Mouse (Mus musculus) hindbrain, embryonic 15.5 days (tissue): Measurements from ENCODE around the gene Ap1g1. TPM values are rescaled to one million over a fixed set of nuclear protein-coding genes. Genes with fewer than 3 reads are reported as not detected.

ENCODE experiments used
- ATAC-seq: fragments of 200-750 bp; cut with Nextera tagmentation; 2 replicates; pipeline ENCODE4 v1.8.0; 2017; ENCODE audit warnings: low read depth, moderate number of reproducible peaks, moderate TSS enrichment; ENCODE audit not compliant: low FRiP score
- H3K27ac ChIP-seq: fragments of 300-500 bp; sonication (generic); replicated peaks from 2 replicates; pipeline ENCODE4 v1.5.1; 2015; ENCODE audit warnings: mild to moderate bottlenecking, inconsistent platforms
- H3K27me3 ChIP-seq: fragments of 300-500 bp; sonication (generic); 2 replicates; pipeline ENCODE4 v1.6.1; 2015; ENCODE audit warnings: control low read depth, inconsistent platforms
- H3K36me3 ChIP-seq: fragments of 300-500 bp; sonication (generic); 2 replicates; pipeline ENCODE4 v1.6.1; 2015; ENCODE audit warnings: control low read depth, inconsistent platforms
- H3K4me1 ChIP-seq: fragments of 300-500 bp; sonication (generic); replicated peaks from 2 replicates; pipeline ENCODE4 v1.6.1; 2015; ENCODE audit warnings: control low read depth, inconsistent platforms
- H3K4me2 ChIP-seq: fragments of 300-500 bp; sonication (generic); 2 replicates; pipeline ENCODE4 v1.6.1; 2015; ENCODE audit warnings: moderate library complexity, mild to moderate bottlenecking, inconsistent platforms
- H3K4me3 ChIP-seq: fragments of 300-500 bp; sonication (generic); 2 replicates; pipeline ENCODE4 v1.5.1; 2015; ENCODE audit warnings: mild to moderate bottlenecking, inconsistent platforms
- H3K9ac ChIP-seq: fragments of 300-500 bp; sonication (generic); 2 replicates; pipeline ENCODE4 v1.6.1; 2015; ENCODE audit warnings: inconsistent platforms
- H3K9me3 ChIP-seq: fragments of 300-500 bp; sonication (generic); 2 replicates; pipeline ENCODE4 v1.6.1; 2016; ENCODE audit warnings: control low read depth, inconsistent platforms
- WGBS: fragments of 180-500 bp; shearing (Covaris S2); methylation state at CpG from one replicate; pipeline ENCODE4 v1.1.7; 2015; 5-methylcytosine and 5-hydroxymethylcytosine counted together
- polyA plus RNA-seq: library from polyadenylated mRNA; unstranded; fragments of >200 nt; fragmentation: Nextera tagmentation; extraction: Ambion mirVana; gene quantifications from 2 replicates; pipeline ENCODE4 v1.2.1, GENCODE M21; 2015

The Ap1g1 gene
- polyA plus RNA-seq, result 46.8 and 50.4 TPM in 2 replicates

DNA sequence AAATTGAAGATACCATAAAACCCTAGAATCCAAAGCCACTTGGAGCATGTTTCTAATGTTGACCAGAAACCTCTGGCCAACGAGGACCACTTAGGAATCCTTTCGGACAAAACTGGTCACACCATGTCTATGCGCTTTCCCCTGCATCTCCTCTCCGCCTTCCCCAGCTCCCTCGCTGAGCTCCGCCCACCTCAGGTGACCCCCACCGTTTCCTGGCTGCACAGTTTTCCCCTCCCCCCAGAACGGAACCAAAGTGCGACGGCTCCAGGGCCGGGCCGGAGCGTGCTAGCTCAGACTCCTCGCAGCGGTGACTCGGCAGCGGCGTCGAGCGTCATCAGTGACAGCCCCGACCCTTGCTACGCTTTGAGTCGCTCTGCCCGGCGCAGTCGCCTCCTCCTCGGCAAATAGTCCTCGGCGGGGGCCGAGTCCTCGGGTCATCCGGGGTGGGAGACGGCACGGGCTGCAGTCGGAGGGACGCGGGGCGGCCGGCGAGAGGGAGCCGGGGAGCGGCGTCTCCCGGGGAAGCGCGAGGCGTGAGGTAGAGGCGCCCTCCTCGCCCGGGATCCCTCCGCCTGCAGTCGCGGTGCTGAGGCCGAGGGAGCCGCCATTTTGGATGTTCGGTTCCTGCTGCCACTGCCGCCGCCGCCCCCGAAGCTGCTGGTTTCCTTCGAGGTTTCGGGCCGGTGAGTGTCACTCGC lies at the start of gene Ap1g1:
TSS of gene Ap1g1 (plus strand) at position 275 of the 698 bp plus-strand sequence.
- H3K27ac ChIP-seq, result peak within 1 kb of the TSS; percentile 99
- peak within 1 kb of the TSS; percentile 100 for H3K4me3 ChIP-seq
- H3K27me3 ChIP-seq, result peaks cover 6% of the 10 kb centered on the region; the same call in 1 of the 2 replicates
- H3K36me3 ChIP-seq, result no peaks in the 10 kb centered on the region
- no peaks in the 10 kb centered on the region for H3K9me3 ChIP-seq
- peak within 1 kb of the TSS; percentile 96 for H3K4me2 ChIP-seq
- peak within 1 kb of the TSS; percentile 97 for H3K9ac ChIP-seq
- WGBS, result under 1% methylated on average over 60 of the region's 64 CpGs
- peaks cover 24% of the 10 kb centered on the region for H3K4me1 ChIP-seq
- ATAC-seq, result peak; percentile 98

DNA sequence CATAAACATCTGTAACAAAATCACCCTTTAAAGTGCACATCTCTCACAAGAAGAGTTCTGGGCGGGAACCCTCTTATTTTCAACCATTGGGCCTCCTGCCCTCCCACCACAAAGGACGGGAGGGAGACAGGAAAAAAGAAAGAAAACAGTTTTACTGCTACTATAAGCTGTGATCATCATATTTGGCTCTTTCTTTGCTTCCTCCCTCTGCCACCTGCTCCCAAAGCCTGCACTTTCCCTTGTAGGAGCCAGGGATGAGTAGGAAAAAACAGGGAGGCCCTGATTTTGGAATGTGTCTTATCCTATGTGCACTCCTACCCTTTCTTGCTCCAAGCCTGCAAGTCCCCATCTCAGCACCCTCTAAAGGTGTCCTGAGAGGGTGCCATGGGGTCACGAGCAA lies 47.3 kb upstream of the Ap1g1 start:
- no peaks in the 10 kb centered on the region for H3K27me3 ChIP-seq
- peaks cover 4% of the 10 kb centered on the region for H3K4me1 ChIP-seq
- ATAC-seq, result no peak
- no peaks in the 10 kb centered on the region for H3K9me3 ChIP-seq
- peaks cover 51% of the 10 kb centered on the region for H3K36me3 ChIP-seq
- H3K4me3 ChIP-seq, result no peak overlapping the region
- no peak overlapping the region for H3K4me2 ChIP-seq
- H3K9ac ChIP-seq, result no peak overlapping the region
- no peak overlapping the region for H3K27ac ChIP-seq
- WGBS, result 79% methylated on average over 3 of the region's 3 CpGs

- WGBS, result 91% methylated on average over 3 of the region's 3 CpGs
- Histone ChIP-seq H3K9ac (no peak overlapping the region), H3K4me1 (peaks cover 14% of the 10 kb centered on the region), H3K27ac (no peak overlapping the region), H3K36me3 (peaks cover 41% of the 10 kb centered on the region), H3K27me3 (no peaks in the 10 kb centered on the region), H3K4me3 (no peak overlapping the region), H3K4me2 (no peak overlapping the region), H3K9me3 (no peaks in the 10 kb centered on the region)
- no peak for ATAC-seq
Measured at GRCm38 (mm10) chr8:109734018-109734417, 44.3 kb upstream of the Ap1g1 start.

GRCm38 (mm10) chr8:109736819-109737218 lies 41.5 kb upstream of the Ap1g1 start:
- Histone ChIP-seq H3K36me3 (peaks cover 25% of the 10 kb centered on the region), H3K4me3 (peak overlapping the region; percentile 91), H3K9ac (peak overlapping the region; percentile 97), H3K4me1 (peaks cover 14% of the 10 kb centered on the region), H3K9me3 (no peaks in the 10 kb centered on the region), H3K4me2 (peak overlapping the region; percentile 86), H3K27me3 (no peaks in the 10 kb centered on the region), H3K27ac (no peak overlapping the region)
- no peak for ATAC-seq
- 10% methylated on average over 8 of the region's 8 CpGs for WGBS

GRCm38 (mm10) chr8:109737237-109738048 lies 40.9 kb upstream of the Ap1g1 start, which contains the start of gene Atxn1l:
TSS of gene Atxn1l (minus strand) at chr8:109737739.
- 2% methylated on average over 52 of the region's 59 CpGs for WGBS
- Histone ChIP-seq H3K27ac (peak within 1 kb of the TSS; percentile 74), H3K9ac (peak within 1 kb of the TSS; percentile 97), H3K36me3 (peaks cover 19% of the 10 kb centered on the region), H3K4me1 (peaks cover 14% of the 10 kb centered on the region), H3K27me3 (no peaks in the 10 kb centered on the region), H3K4me2 (peak within 1 kb of the TSS; percentile 86), H3K9me3 (no peaks in the 10 kb centered on the region), H3K4me3 (peak within 1 kb of the TSS; percentile 91)
- ATAC-seq, result peak; percentile 88

- H3K9me3 ChIP-seq, result no peaks in the 10 kb centered on the region
- 0 out of 2 replicates have a peak overlapping the region, but pooled peaks have one; percentile 48 for H3K27ac ChIP-seq
Measured at GRCm38 (mm10) chr8:109738049-109738380, 40.3 kb upstream of the Ap1g1 start.

DNA sequence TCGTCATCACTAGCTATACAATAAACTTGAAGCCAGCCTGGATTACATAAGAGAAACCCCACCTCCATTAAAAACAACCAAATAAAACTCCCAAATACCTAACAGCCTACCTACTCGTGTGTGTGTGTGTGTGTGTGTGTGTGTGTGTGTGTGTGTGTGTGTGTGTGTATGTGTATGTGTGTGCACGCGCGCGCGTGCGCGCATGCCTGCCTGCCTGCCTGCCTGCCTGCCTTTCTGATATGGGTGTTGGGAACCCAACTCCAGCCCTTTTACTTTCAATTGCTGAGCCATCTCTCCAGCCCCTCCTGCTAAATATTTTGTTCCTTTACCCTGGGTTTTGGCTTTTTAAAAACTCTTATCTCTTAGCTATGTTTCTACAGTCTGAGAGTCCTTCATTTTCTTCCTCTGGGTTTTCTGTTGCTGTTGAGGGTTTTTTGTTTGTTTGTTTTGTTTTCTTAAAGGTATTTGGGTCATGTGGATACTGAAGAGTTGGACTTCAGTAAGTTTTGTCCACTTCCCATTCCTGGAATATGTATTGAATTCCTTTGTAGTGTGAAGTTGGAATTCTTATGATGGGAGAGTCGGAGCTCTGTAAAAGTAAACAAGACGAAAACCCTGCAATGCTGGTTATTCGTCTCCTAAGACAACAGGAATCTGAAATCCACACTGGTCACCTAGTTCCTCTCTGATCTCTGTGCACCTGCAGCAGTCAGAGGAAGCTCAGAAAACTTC lies 30.7 kb upstream of the Ap1g1 start:
- Histone ChIP-seq H3K9me3 (no peaks in the 10 kb centered on the region), H3K4me1 (no peaks in the 10 kb centered on the region), H3K27ac (no peak overlapping the region), H3K4me3 (no peak overlapping the region), H3K27me3 (no peaks in the 10 kb centered on the region), H3K4me2 (no peak overlapping the region), H3K36me3 (no peaks in the 10 kb centered on the region), H3K9ac (no peak overlapping the region)
- 93% methylated on average over 12 of the region's 12 CpGs for WGBS
- ATAC-seq, result no peak

More at GRCm38 (mm10) chr8:109738049-109738380, 40.3 kb upstream of the Ap1g1 start:
- Histone ChIP-seq H3K36me3 (peaks cover 13% of the 10 kb centered on the region), H3K4me2 (peak overlapping the region; percentile 86), H3K4me1 (peaks cover 14% of the 10 kb centered on the region), H3K27me3 (no peaks in the 10 kb centered on the region), H3K4me3 (peak overlapping the region; percentile 91), H3K9ac (peak overlapping the region; percentile 97)
- no peak for ATAC-seq
- WGBS, result 93% methylated on average over 1 of the region's 1 CpGs

DNA sequence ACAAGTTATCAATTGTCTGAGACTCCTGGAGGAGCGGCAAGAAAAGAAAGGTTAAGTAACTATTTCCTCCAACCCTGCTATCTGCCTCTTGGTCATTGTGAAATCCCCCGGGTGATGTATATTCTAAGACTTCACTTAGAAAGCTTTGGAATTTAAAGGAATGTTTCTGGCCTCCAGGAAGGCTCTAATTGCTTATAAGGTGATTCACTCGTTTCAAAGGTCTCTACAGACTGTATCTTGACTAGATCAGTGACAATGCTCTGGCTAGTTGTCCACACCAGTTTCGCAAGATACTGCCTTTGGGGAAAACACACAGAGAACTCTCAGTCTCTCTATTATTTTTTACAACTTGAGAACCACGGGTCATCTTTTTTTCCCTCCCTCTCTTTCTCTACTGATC lies 28.1 kb upstream of the Ap1g1 start:
- no peak for ATAC-seq
- H3K27me3 ChIP-seq, result no peaks in the 10 kb centered on the region
- no peak overlapping the region for H3K9ac ChIP-seq
- H3K4me1 ChIP-seq, result no peaks in the 10 kb centered on the region
- 68% methylated on average over 5 of the region's 5 CpGs for WGBS
- no peaks in the 10 kb centered on the region for H3K36me3 ChIP-seq
- no peak overlapping the region for H3K4me3 ChIP-seq
- H3K27ac ChIP-seq, result no peak overlapping the region
- no peaks in the 10 kb centered on the region for H3K9me3 ChIP-seq
- H3K4me2 ChIP-seq, result no peak overlapping the region

- Histone ChIP-seq H3K27me3 (no peaks in the 10 kb centered on the region), H3K36me3 (no peaks in the 10 kb centered on the region), H3K9me3 (no peaks in the 10 kb centered on the region), H3K27ac (no peak overlapping the region), H3K9ac (no peak overlapping the region), H3K4me2 (no peak overlapping the region), H3K4me3 (no peak overlapping the region), H3K4me1 (no peaks in the 10 kb centered on the region)
- no peak for ATAC-seq
- WGBS, result 81% methylated on average over 12 of the region's 12 CpGs
Measured at GRCm38 (mm10) chr8:109750699-109751098, 27.7 kb upstream of the Ap1g1 start.

GRCm38 (mm10) chr8:109751731-109752485 lies 26.4 kb upstream of the Ap1g1 start:
- no peak overlapping the region for H3K27ac ChIP-seq
- WGBS, result 88% methylated on average over 20 of the region's 20 CpGs
- ATAC-seq, result no peak
- H3K9ac ChIP-seq, result no peak overlapping the region
- no peaks in the 10 kb centered on the region for H3K4me1 ChIP-seq
- no peak overlapping the region for H3K4me3 ChIP-seq
- no peak overlapping the region for H3K4me2 ChIP-seq
- H3K27me3 ChIP-seq, result no peaks in the 10 kb centered on the region
- no peaks in the 10 kb centered on the region for H3K36me3 ChIP-seq
- H3K9me3 ChIP-seq, result no peaks in the 10 kb centered on the region

- no peak overlapping the region for H3K27ac ChIP-seq
- 91% methylated on average over 8 of the region's 8 CpGs for WGBS
- no peaks in the 10 kb centered on the region for H3K9me3 ChIP-seq
- no peak overlapping the region for H3K4me3 ChIP-seq
- no peaks in the 10 kb centered on the region for H3K27me3 ChIP-seq
- H3K4me1 ChIP-seq, result no peaks in the 10 kb centered on the region
- no peak for ATAC-seq
- H3K36me3 ChIP-seq, result no peaks in the 10 kb centered on the region
- H3K4me2 ChIP-seq, result no peak overlapping the region
- H3K9ac ChIP-seq, result no peak overlapping the region
Measured at GRCm38 (mm10) chr8:109754696-109755095, 23.7 kb upstream of the Ap1g1 start.
